Mouse (Mus musculus) kidney, postnatal 0 days (tissue): Measurements from ENCODE around the gene Lancl1. TPM values are rescaled to one million over a fixed set of nuclear protein-coding genes. Genes with fewer than 3 reads are reported as not detected.

Source experiments
- ATAC-seq: fragments of 200-750 bp; cut with Nextera tagmentation; replicated peaks from 2 replicates; pipeline ENCODE4 v1.8.0; 2017; ENCODE audit warnings: low read depth, moderate number of reproducible peaks, moderate TSS enrichment, moderate library complexity; ENCODE audit not compliant: low FRiP score
- DNase-seq: peaks from one replicate; pipeline ENCODE4 v3.0.0-alpha.2; 2016; ENCODE audit warnings: low spot score
- H3K27ac ChIP-seq: fragments of 300-500 bp; sonication (generic); 2 replicates; pipeline ENCODE4 v1.5.1; 2014; ENCODE audit warnings: mild to moderate bottlenecking
- H3K27me3 ChIP-seq: fragments of 300-500 bp; sonication (generic); 2 replicates; pipeline ENCODE4 v1.6.1; 2014; ENCODE audit warnings: low read length, mixed read lengths; ENCODE audit not compliant: insufficient read depth
- H3K36me3 ChIP-seq: fragments of 300-500 bp; sonication (generic); 2 replicates; pipeline ENCODE4 v1.6.1; 2014; ENCODE audit warnings: low read length, mixed read lengths; ENCODE audit not compliant: insufficient read depth
- H3K4me1 ChIP-seq: fragments of 300-500 bp; sonication (generic); replicated peaks from 2 replicates; pipeline ENCODE4 v1.6.1; 2014; ENCODE audit warnings: antibody characterized with exemption, low read length, mixed read lengths; ENCODE audit not compliant: insufficient read depth
- H3K4me2 ChIP-seq: fragments of 300-500 bp; sonication (generic); 2 replicates; pipeline ENCODE4 v1.6.1; 2014; ENCODE audit warnings: mild to moderate bottlenecking, low read length, moderate library complexity, mixed read lengths
- H3K4me3 ChIP-seq: fragments of 300-500 bp; sonication (generic); replicated peaks from 2 replicates; pipeline ENCODE4 v1.5.1; 2014; ENCODE audit warnings: low read depth, low read length
- H3K9ac ChIP-seq: fragments of 300-500 bp; sonication (generic); 2 replicates; pipeline ENCODE4 v1.6.1; 2014; ENCODE audit warnings: low read depth, low read length
- H3K9me3 ChIP-seq: fragments of 300-500 bp; sonication (generic); replicated peaks from 2 replicates; pipeline ENCODE4 v1.6.1; 2016; ENCODE audit warnings: low read length, inconsistent platforms, mixed read lengths
- CTCF ChIP-seq: IDR thresholded peaks from 2 replicates; pipeline ENCODE4 v1.5.1; 2016; ENCODE audit warnings: antibody characterized with exemption, low read depth, mild to moderate bottlenecking, moderate library complexity
- WGBS: fragments of 180-500 bp; shearing (Covaris S2); extraction: QIAGEN DNeasy Blood & Tissue Kit; methylation state at CpG from one replicate; pipeline ENCODE4 v1.1.7; 2014; 5-methylcytosine and 5-hydroxymethylcytosine counted together
- polyA plus RNA-seq: library from polyadenylated mRNA; unstranded; fragments of >200 nt; fragmentation: Nextera tagmentation; extraction: Ambion mirVana; gene quantifications from 2 replicates; pipeline ENCODE4 v1.2.1, GENCODE M21; 2015

The Lancl1 gene
- polyA plus RNA-seq, 1 experiment from 2014 or later = 92.1 TPM

DNA sequence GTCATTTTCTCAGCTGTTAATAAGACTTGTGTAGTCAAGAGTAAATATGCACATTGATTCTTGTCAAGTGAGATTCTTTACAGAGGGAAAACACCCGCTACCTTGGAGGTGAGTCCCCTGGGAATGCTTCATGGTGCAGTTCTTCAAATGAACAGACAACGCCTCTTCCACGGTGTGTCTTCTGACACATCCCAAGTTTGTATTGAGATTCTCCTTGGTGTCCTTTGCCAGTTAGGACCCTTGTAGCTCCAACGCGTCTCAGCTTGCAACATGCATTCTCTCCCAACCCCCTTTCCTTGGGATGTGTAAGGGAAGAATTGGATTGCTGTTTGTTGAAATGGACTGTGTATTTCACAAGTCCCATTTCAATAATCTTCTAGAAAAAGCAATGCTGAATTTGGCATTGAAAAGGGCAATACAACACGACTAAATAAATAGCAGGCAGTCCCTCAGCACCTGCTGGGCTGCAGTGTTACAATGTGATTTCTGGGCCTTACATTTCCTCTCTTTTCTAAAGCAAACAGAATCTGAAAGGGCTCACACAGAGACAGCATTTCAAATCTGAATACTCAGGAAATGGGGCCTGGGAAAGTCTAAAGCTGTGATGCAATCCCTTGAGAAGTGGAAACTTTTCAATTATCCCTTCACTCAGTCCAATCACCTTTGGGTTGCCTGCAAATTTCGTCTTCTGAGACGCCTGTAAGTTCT is 78.0 kb downstream of the Lancl1 start:
- H3K9me3 ChIP-seq = no peaks in the 10 kb centered on the region; the same call in 1 of the 2 replicates
- no peaks in the 10 kb centered on the region for H3K4me1 ChIP-seq
- H3K4me3 ChIP-seq = no peak overlapping the region
- H3K27ac ChIP-seq = no peak overlapping the region
- 64% methylated on average over 8 of the region's 8 CpGs for WGBS
- TF ChIP-seq CTCF = no peak
- H3K36me3 ChIP-seq = no peaks in the 10 kb centered on the region
- DNase-seq (no peak), ATAC-seq (no peak)
- H3K9ac ChIP-seq = no peak overlapping the region
- no peak overlapping the region for H3K4me2 ChIP-seq
- no peaks in the 10 kb centered on the region for H3K27me3 ChIP-seq

DNA sequence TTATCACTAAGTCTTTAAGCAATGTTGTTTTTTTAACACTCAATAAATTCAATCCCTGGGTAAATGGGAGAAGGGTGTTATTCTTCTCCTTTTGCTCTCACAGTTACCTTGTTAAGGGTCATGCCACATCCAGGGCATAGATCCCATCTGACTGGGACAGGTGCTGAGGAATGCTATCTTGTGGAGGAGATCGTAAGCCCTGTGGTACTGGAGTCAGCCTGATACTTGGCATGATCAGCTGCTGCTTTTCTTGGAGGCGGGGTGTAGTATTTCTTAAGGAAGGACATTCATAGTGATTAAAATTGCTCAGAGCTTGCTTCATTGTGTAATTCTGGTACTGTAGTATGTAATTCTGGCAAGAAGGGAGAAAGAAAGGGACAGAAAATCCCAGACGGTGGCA is 81.3 kb downstream of the Lancl1 start:
- H3K9ac ChIP-seq = no peak overlapping the region
- TF ChIP-seq CTCF = no peak
- no peak overlapping the region for H3K4me2 ChIP-seq
- ATAC-seq = no peak
- 94% methylated on average over 3 of the region's 3 CpGs for WGBS
- H3K9me3 ChIP-seq = no peaks in the 10 kb centered on the region; the same call in 1 of the 2 replicates
- no peaks in the 10 kb centered on the region for H3K36me3 ChIP-seq
- no peaks in the 10 kb centered on the region for H3K4me1 ChIP-seq
- no peak overlapping the region for H3K4me3 ChIP-seq
- H3K27me3 ChIP-seq = no peaks in the 10 kb centered on the region
- no peak for DNase-seq
- H3K27ac ChIP-seq = no peak overlapping the region

DNA sequence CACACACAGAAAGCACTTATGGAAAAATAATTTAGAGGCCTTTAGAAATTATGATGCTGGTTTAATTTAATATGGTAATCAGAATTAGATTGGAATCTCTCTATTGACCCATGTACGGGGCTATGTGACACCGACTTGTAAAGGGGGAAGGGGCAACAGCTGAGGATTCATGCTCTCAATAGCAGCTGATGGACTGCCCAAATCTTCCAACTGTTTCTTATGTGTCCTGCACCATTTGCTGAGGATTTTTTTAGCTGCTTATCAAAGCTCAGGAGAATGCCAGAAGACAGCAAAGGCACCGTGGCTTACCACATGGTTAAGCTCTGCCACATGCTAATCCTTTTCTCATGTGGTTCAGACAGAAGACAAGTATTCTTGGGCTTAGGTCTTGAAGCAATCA is 87.6 kb downstream of the Lancl1 start:
- WGBS = 80% methylated on average over 3 of the region's 3 CpGs
- no peak overlapping the region for H3K4me3 ChIP-seq
- H3K27ac ChIP-seq = no peak overlapping the region
- no peaks in the 10 kb centered on the region for H3K4me1 ChIP-seq
- H3K27me3 ChIP-seq = no peaks in the 10 kb centered on the region
- ATAC-seq (no peak), DNase-seq (no peak)
- no peak overlapping the region for H3K4me2 ChIP-seq
- no peaks in the 10 kb centered on the region for H3K36me3 ChIP-seq
- no peaks in the 10 kb centered on the region; the same call in 1 of the 2 replicates for H3K9me3 ChIP-seq
- no peak overlapping the region for H3K9ac ChIP-seq
- no peak for TF ChIP-seq CTCF

Other genes starting within 250 kb of the Lancl1 start
- 17.3 and 17.9 TPM in 2 replicates for gene Kansl1l, start 221.3 kb downstream of the Lancl1 start, polyA plus RNA-seq
- 254 and 281 TPM in 2 replicates for gene Acadl, start 175.6 kb downstream of the Lancl1 start, polyA plus RNA-seq
- 0.93 and 1.0 TPM in 2 replicates for gene Myl1, start 93.5 kb downstream of the Lancl1 start, polyA plus RNA-seq
- gene Cps1, start 84.2 kb upstream of the Lancl1 start, polyA plus RNA-seq = 0.14 and 0.20 TPM in 2 replicates